Mouse (Mus musculus) lung, embryonic 14.5 days (tissue): ENCODE results near the gene Apbb2. TPM values are rescaled to one million over a fixed set of nuclear protein-coding genes. Genes with fewer than 3 reads are reported as not detected.

ENCODE experiments used
- ATAC-seq: fragments of 200-750 bp; cut with Nextera tagmentation; 2 replicates; pipeline ENCODE4 v1.8.0; 2017; ENCODE audit warnings: mild to moderate bottlenecking, moderate TSS enrichment, moderate library complexity; ENCODE audit not compliant: insufficient read depth
- DNase-seq: peaks from one replicate; pipeline ENCODE4 v3.0.0-alpha.2; 2015
- H3K27ac ChIP-seq: fragments of 300-500 bp; sonication (generic); 2 replicates; pipeline ENCODE4 v1.5.1; 2014; ENCODE audit warnings: low read depth, mild to moderate bottlenecking, moderate library complexity
- H3K27me3 ChIP-seq: fragments of 300-500 bp; sonication (generic); 2 replicates; pipeline ENCODE4 v1.6.1; 2014; ENCODE audit warnings: low read length, control low read depth; ENCODE audit not compliant: insufficient read depth
- H3K36me3 ChIP-seq: fragments of 300-500 bp; sonication (generic); 2 replicates; pipeline ENCODE4 v1.6.1; 2014; ENCODE audit warnings: control low read depth; ENCODE audit not compliant: insufficient read depth
- H3K4me1 ChIP-seq: fragments of 300-500 bp; sonication (generic); 2 replicates; pipeline ENCODE4 v1.6.1; 2014; ENCODE audit warnings: antibody characterized with exemption, control low read depth; ENCODE audit not compliant: insufficient read depth
- H3K4me2 ChIP-seq: fragments of 300-500 bp; sonication (generic); 2 replicates; pipeline ENCODE4 v1.6.1; 2014; ENCODE audit warnings: mild to moderate bottlenecking
- H3K4me3 ChIP-seq: fragments of 300-500 bp; sonication (generic); 2 replicates; pipeline ENCODE4 v1.5.1; 2014; ENCODE audit warnings: low read depth, low read length
- H3K9ac ChIP-seq: fragments of 300-500 bp; sonication (generic); 2 replicates; pipeline ENCODE4 v1.6.1; 2014
- H3K9me3 ChIP-seq: fragments of 300-500 bp; sonication (generic); 2 replicates; pipeline ENCODE4 v1.6.1; 2016; ENCODE audit warnings: low read depth, low read length, control low read depth
- CTCF ChIP-seq: IDR thresholded peaks from 2 replicates; pipeline ENCODE4 v1.5.1; 2016; ENCODE audit warnings: antibody characterized with exemption, low read depth
- WGBS: fragments of 180-500 bp; shearing (Covaris S2); extraction: QIAGEN DNeasy Blood & Tissue Kit; methylation state at CpG from one replicate; pipeline ENCODE4 v1.1.7; 2014; 5-methylcytosine and 5-hydroxymethylcytosine counted together
- polyA plus RNA-seq: library from polyadenylated mRNA; unstranded; fragments of >200 nt; fragmentation: Nextera tagmentation; extraction: Ambion mirVana; gene quantifications from 2 replicates; pipeline ENCODE4 v1.2.1, GENCODE M21; 2014

Gene Apbb2
- polyA plus RNA-seq, 1 experiment from 2014 or later: 54.6 TPM

DNA sequence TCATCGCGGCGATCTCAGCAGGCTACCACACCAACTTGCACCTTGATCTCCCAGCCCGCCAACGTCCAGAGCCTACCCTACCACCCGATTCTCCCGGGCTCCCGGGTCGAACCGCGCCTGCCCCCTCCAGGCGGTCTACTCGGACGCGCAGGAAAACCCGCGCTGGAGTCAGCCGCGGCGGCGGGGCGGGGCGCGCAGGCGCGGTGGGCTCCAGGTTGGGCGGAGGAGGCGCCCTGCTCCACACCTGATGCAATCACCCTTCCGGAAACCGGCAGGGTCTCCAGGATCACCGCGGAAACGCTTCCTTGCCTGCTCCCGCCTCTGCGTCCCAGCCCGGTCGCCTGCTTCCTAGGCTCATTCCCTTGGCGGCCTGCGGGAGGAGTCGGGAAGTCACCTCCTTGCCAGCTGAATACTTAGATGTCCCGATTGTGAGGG, 1.6 kb upstream of the Apbb2 start:
- H3K36me3 ChIP-seq: no peaks in the 10 kb centered on the region
- peak; percentile 89 for DNase-seq
- H3K9me3 ChIP-seq: no peaks in the 10 kb centered on the region
- H3K4me2 ChIP-seq: peak overlapping the region; percentile 83
- H3K4me1 ChIP-seq: peaks cover 3% of the 10 kb centered on the region; the same call in 1 of the 2 replicates
- peak overlapping the region; percentile 48 for H3K9ac ChIP-seq
- peak; percentile 61 for ATAC-seq
- peak; percentile 55 for TF ChIP-seq CTCF
- H3K4me3 ChIP-seq: peak overlapping the region; percentile 48
- H3K27ac ChIP-seq: peak overlapping the region; percentile 56; the same call in 1 of the 2 replicates
- WGBS: under 1% methylated on average over 41 of the region's 41 CpGs
- no peaks in the 10 kb centered on the region for H3K27me3 ChIP-seq

DNA sequence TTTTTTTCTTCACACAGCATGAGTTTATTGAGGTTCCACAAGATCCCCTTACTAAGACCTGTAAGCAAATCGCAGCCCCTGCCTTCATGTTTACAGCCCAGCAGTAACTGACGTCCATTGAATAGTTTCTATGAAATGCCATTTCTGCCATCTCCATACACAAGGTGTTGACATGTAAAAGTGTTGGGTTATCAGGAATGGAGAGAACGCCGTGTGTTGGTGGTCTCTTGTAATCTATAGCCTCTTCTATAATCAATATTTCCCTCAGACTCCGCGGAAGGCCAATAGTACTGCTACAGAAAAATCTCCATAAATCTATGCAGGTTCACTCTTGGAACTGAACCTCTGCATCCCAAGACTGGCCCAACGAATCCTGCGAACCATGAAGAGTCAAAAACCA, 1.1 kb upstream of the Apbb2 start:
- no peak for ATAC-seq
- WGBS: 39% methylated on average over 8 of the region's 8 CpGs
- Histone ChIP-seq H3K27ac (peak overlapping the region; percentile 56; the same call in 1 of the 2 replicates), H3K4me3 (peak overlapping the region; percentile 48), H3K27me3 (no peaks in the 10 kb centered on the region), H3K9ac (peak overlapping the region; percentile 48), H3K9me3 (no peaks in the 10 kb centered on the region), H3K4me1 (peaks cover 8% of the 10 kb centered on the region; the same call in 1 of the 2 replicates), H3K36me3 (no peaks in the 10 kb centered on the region), H3K4me2 (peak overlapping the region; percentile 83)
- DNase-seq: no peak
- no peak for TF ChIP-seq CTCF

DNA sequence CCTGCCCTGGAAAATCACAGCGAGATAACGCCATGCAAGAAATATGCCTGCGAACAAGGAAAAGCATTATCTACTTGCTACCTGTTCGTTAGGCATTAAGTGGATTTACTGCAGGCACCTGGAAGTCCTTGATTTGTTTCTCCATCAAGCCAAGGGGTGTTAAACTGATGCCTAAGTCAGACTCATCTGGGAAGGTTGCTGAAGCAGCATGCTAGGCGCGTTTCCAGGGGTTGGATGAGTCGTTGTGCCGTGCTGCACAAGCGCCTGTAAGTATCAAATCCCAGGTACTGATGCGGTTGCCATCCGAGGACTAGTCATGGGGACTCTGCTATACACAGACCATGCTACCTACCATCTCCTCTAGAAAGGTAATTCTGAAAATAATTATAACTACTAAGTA, 611 bp upstream of the Apbb2 start:
- TF ChIP-seq CTCF: no peak
- no peaks in the 10 kb centered on the region for H3K27me3 ChIP-seq
- no peaks in the 10 kb centered on the region for H3K36me3 ChIP-seq
- peak overlapping the region; percentile 83 for H3K4me2 ChIP-seq
- H3K27ac ChIP-seq: 0 out of 2 replicates have a peak overlapping the region, but pooled peaks have one; percentile 54
- WGBS: 32% methylated on average over 11 of the region's 11 CpGs
- H3K9ac ChIP-seq: no peak overlapping the region
- H3K4me1 ChIP-seq: peaks cover 12% of the 10 kb centered on the region; the same call in 1 of the 2 replicates
- DNase-seq: no peak
- no peak for ATAC-seq
- peak overlapping the region; percentile 90; the same call in 1 of the 2 replicates for H3K4me3 ChIP-seq
- H3K9me3 ChIP-seq: no peaks in the 10 kb centered on the region

DNA sequence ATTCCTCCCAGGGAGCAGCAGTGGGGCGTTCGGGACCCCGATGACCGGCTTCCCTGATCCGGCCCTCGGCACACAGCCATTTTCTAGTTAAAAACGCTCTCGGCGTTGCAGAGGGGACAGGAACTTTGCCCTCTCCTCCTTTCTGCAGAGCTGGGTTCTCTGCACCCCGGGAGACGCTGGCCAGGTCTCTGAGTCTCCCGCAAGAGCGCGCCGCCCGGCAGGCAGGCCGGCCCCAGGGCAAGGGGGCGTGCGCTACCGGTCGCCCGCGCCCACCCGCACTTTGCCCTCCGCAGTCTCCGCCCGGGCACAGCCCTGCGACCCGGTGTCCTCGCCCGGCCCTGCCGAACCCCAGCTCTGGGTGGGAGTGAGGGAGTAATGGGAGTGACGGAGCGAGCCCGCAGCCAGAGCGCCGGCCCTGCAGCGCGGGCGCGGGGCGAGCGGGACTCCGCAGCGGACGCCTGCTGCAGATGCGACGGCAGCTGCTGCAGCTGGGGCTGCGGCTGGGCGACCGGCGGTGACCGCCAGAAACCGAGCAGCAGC, 593 bp downstream of the Apbb2 start:
- Histone ChIP-seq H3K4me3 (peak overlapping the region; percentile 90), H3K27ac (peak overlapping the region; percentile 97), H3K9me3 (no peaks in the 10 kb centered on the region), H3K27me3 (no peaks in the 10 kb centered on the region), H3K9ac (peak overlapping the region; percentile 93), H3K4me1 (peaks cover 24% of the 10 kb centered on the region), H3K4me2 (peak overlapping the region; percentile 83), H3K36me3 (no peaks in the 10 kb centered on the region)
- DNase-seq (peak; percentile 52), ATAC-seq (peak; percentile 59)
- under 1% methylated on average over 53 of the region's 54 CpGs for WGBS
- TF ChIP-seq CTCF: no peak

- WGBS: 65% methylated on average over 4 of the region's 4 CpGs
- no peaks in the 10 kb centered on the region for H3K36me3 ChIP-seq
- H3K27ac ChIP-seq: no peak overlapping the region
- peaks cover 36% of the 10 kb centered on the region for H3K4me1 ChIP-seq
- no peak for TF ChIP-seq CTCF
- no peak overlapping the region for H3K4me3 ChIP-seq
- H3K9ac ChIP-seq: no peak overlapping the region
- H3K9me3 ChIP-seq: no peaks in the 10 kb centered on the region
- H3K4me2 ChIP-seq: no peak overlapping the region
- DNase-seq: no peak
- no peaks in the 10 kb centered on the region for H3K27me3 ChIP-seq
- ATAC-seq: no peak
These were observed 3.6 kb downstream of the Apbb2 start for GRCm38 (mm10) chr5:66614940-66615339.

- Histone ChIP-seq H3K27me3 (no peaks in the 10 kb centered on the region), H3K4me2 (no peak overlapping the region), H3K9me3 (no peaks in the 10 kb centered on the region), H3K4me3 (no peak overlapping the region), H3K27ac (no peak overlapping the region), H3K36me3 (no peaks in the 10 kb centered on the region), H3K9ac (no peak overlapping the region), H3K4me1 (peaks cover 39% of the 10 kb centered on the region)
- DNase-seq (no peak), ATAC-seq (no peak)
- 40% methylated on average over 3 of the region's 3 CpGs for WGBS
- no peak for TF ChIP-seq CTCF
These were observed 4.9 kb downstream of the Apbb2 start for GRCm38 (mm10) chr5:66613725-66614124.

DNA sequence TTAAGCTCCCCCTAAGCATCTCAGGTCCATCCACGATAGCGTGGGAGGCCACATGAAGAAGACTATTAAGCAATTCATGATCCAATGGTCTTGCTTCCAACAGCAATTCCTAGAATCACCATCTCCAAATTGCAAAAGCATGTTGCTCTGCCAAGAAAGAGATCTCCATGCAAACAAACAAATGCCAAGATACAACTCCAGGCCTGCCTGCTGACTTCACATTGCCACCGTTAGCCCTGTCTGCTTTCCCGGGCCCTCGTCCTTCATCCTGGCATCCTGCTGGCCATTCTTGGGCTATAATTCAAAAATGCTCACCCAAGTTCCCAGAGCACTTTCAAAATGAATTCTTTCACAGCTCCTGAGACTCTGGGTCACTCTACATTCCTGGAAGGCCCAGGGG, 5.6 kb downstream of the Apbb2 start:
- Histone ChIP-seq H3K9me3 (no peaks in the 10 kb centered on the region), H3K4me2 (no peak overlapping the region), H3K9ac (no peak overlapping the region), H3K27me3 (no peaks in the 10 kb centered on the region), H3K4me3 (no peak overlapping the region), H3K36me3 (no peaks in the 10 kb centered on the region), H3K4me1 (peaks cover 39% of the 10 kb centered on the region), H3K27ac (0 out of 2 replicates have a peak overlapping the region, but pooled peaks have one; percentile 25)
- DNase-seq: no peak
- no peak for TF ChIP-seq CTCF
- 70% methylated on average over 5 of the region's 5 CpGs for WGBS
- ATAC-seq: no peak
